In the genomic region with DNA sequence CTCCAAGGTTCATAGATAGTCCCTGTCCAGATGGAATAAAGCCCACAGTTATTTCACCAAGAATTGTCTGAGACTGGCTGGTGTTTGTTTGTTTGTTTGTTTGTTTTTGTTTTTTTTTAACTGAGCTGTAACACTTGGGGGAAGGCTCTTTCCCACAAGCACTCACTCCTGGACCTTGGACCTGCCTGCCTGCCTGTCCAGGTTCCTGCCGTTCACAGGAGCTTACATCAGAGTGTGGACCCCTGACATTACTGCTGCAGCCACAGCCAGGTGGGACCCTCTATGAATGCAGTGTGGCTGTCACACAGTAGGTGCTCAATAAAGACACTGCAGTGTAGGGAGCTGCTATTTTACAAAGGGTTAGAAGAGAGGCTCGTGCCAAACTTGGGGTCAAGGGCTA, we compare ENCODE assay signal across 25 mouse cellular contexts.
DNase-seq lines count a peak whose midpoint lies in the region; ATAC-seq lines count a peak whose summit lies in the region.
"Had no signal": no experiment of that assay in that cellular context is flagged by ENCODE, and none has a peak within 500 bp of the region (broad histone marks: within the 10 kb centered on the region; RNA-seq: fewer than 3 reads in every experiment).

No protein-coding gene starts in this region.

- H3K9me3 ChIP-seq in kidney, embryonic 16.5 days (ENCODE audit: low read length), result no peaks in the 10 kb centered on the region
- H3K9me3 ChIP-seq: embryonic facial prominence, embryonic 10.5 days; embryonic facial prominence, embryonic 12.5 days; forebrain, embryonic 13.5 days had no signal

- H3K27me3 ChIP-seq in kidney, embryonic 16.5 days (ENCODE audit: insufficient read depth, low read length), result no peaks in the 10 kb centered on the region
- H3K27me3 ChIP-seq: CH12.LX; embryonic facial prominence, embryonic 12.5 days; forebrain, embryonic 13.5 days; Patski had no signal

- DNase-seq in kidney, adult 18-20 months, result peak; percentile 18
- no peak for DNase-seq in kidney, postnatal 10 days
- peak; percentile 13 to 25 for DNase-seq in kidney, adult 8-10 months
- no peak for DNase-seq in kidney, postnatal 4 days
- peak; percentile 13 for DNase-seq in kidney, postnatal 14 days
- DNase-seq in kidney, postnatal 36 days, result peak; percentile 32 to 50
- no peak for DNase-seq in gastrocnemius, postnatal 36 days
- DNase-seq: adrenal gland, adult 8-10 months; adrenal gland, postnatal 14 days; adrenal gland, postnatal 36 days; B cell, adult 2 months; cerebellum, adult 11-12 months; cerebellum, adult 2 months; cerebellum, adult 9-10 months; cerebellum, postnatal 10 days; cerebellum, postnatal 25 days had no signal

- no peak for ATAC-seq in kidney, embryonic 16.5 days (ENCODE audit: low FRiP score, low TSS enrichment)
- ATAC-seq: activated CD4-positive, CD25-positive, alpha-beta regulatory T cell, adult 4 months; CD4-positive, CD25-positive, alpha-beta regulatory T cell, adult 4 months; forebrain, embryonic 13.5 days; Patski had no signal

- intact Hi-C loops in gastrocnemius, postnatal 36 days (cut with DNase I), result no loop called here

- no peak overlapping the region for H3K4me2 ChIP-seq in kidney, embryonic 16.5 days (replicated peaks; ENCODE audit: low read depth, low read length)
- H3K4me2 ChIP-seq: embryonic facial prominence, embryonic 12.5 days; forebrain, embryonic 13.5 days had no signal

- peaks cover 8% of the 10 kb centered on the region for H3K36me3 ChIP-seq in kidney, embryonic 16.5 days (ENCODE audit: insufficient read depth, low read length)
- H3K36me3 ChIP-seq: embryonic facial prominence, embryonic 10.5 days; embryonic facial prominence, embryonic 12.5 days; G1E had no signal

- 71% methylated on average over 2 of the region's 2 CpGs for WGBS in kidney, embryonic 16.5 days

- no peak overlapping the region for H3K9ac ChIP-seq in kidney, embryonic 16.5 days (replicated peaks; ENCODE audit: low read length)
- H3K9ac ChIP-seq: embryonic facial prominence, embryonic 12.5 days; forebrain, embryonic 13.5 days had no signal

- H3K27ac ChIP-seq in kidney, embryonic 16.5 days (ENCODE audit: low read length), result no peak overlapping the region
- H3K27ac ChIP-seq: embryonic facial prominence, embryonic 10.5 days; embryonic facial prominence, embryonic 12.5 days; forebrain, embryonic 13.5 days had no signal

- H3K4me3 ChIP-seq in kidney, embryonic 16.5 days (ENCODE audit: low read length), result no peak overlapping the region
- H3K4me3 ChIP-seq: embryonic facial prominence, embryonic 10.5 days; embryonic facial prominence, embryonic 12.5 days; forebrain, embryonic 13.5 days had no signal

- no peaks in the 10 kb centered on the region for H3K4me1 ChIP-seq in kidney, embryonic 16.5 days (ENCODE audit: insufficient read depth, low read length)
- H3K4me1 ChIP-seq: embryonic facial prominence, embryonic 10.5 days; embryonic facial prominence, embryonic 12.5 days had no signal

Comparison
In these comparisons a context has a peak if more than half of its experiments do, and no peak if none do; other contexts are left out.
1. DNase-seq: peak in kidney, adult 18-20 months (single experiment), kidney, adult 8-10 months (2 of 2), kidney, postnatal 14 days (single experiment) and kidney, postnatal 36 days (2 of 2); none in kidney, postnatal 10 days (single experiment), kidney, postnatal 4 days (0 of 2) and gastrocnemius, postnatal 36 days (0 of 2).